Mouse (Mus musculus) small intestine, adult 2 months (tissue): ENCODE measurements around the gene Slc25a20.

Experiments used
- CTCF ChIP-seq: fragments of 200-500 bp; IDR thresholded peaks from 2 replicates; pipeline ENCODE4 v1.5.1; 2012; ENCODE audit warnings: low read depth, mild to moderate bottlenecking, control low read depth, inconsistent platforms, low read length, moderate library complexity, mixed read lengths; ENCODE audit not compliant: insufficient replicate concordance, insufficient read length; ENCODE audit errors: extremely low read depth
- POLR2A ChIP-seq: fragments of 200-500 bp; IDR thresholded peaks from 2 replicates; pipeline ENCODE4 v1.6.1; 2012; ENCODE audit warnings: low read depth, mild to moderate bottlenecking, control low read depth, inconsistent platforms, low read length, moderate library complexity

GRCm38 (mm10) chr9:108626498-108626897 lies 35.4 kb upstream of the Slc25a20 start:
- TF ChIP-seq CTCF (no peak), POLR2A (no peak)
